9 mouse cellular contexts compared by ENCODE assay signal in the genomic region with DNA sequence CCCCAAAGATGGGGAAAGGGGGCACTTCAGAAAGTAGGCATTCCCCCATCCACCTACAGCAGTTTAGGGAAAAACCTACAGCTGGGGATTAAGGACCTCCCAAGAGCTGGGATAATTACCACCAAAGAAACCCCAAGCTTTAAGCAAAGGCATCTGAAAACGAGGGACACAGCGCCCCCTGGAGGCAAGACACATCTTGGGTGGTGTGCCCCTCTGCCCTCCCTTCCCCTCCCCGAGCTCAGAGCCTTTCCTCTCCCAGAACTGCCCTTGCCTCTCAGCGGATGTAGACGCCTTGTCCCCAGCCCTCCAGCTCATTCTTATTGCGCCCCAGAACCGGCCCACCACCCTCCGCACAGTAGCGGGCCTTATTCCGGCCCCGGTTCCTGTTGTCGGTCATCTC. TPM values are rescaled to one million over a fixed set of nuclear protein-coding genes. Genes with fewer than 3 reads are reported as not detected.
A peak's percentile ranks its signal among the peaks of the same experiment; 100 is the strongest.
DNase-seq lines count a peak whose midpoint lies in the region; ATAC-seq and TF ChIP-seq lines count a peak whose summit lies in the region.
"Had no signal": no experiment of that assay in that cellular context is flagged by ENCODE, and none has a peak within 500 bp of the region (broad histone marks: within the 10 kb centered on the region; RNA-seq: fewer than 3 reads in every experiment).

No protein-coding gene starts in this region.

- H3K36me3 ChIP-seq in forebrain, embryonic 10.5 days (replicated peaks), result peaks cover 24% of the 10 kb centered on the region
- H3K36me3 ChIP-seq in hindbrain, embryonic 12.5 days, result peaks cover 25% of the 10 kb centered on the region
- no peaks in the 10 kb centered on the region for H3K36me3 ChIP-seq in liver, adult 2 months (ENCODE audit: control insufficient read depth, insufficient read depth, low read length)

- no peak overlapping the region for H3K9ac ChIP-seq in hindbrain, embryonic 12.5 days
- H3K9ac ChIP-seq in liver, adult 2 months (ENCODE audit: low read depth, low read length), result no peak overlapping the region

- H3K9me3 ChIP-seq in forebrain, embryonic 10.5 days, result no peaks in the 10 kb centered on the region
- H3K9me3 ChIP-seq in hindbrain, embryonic 12.5 days (replicated peaks), result no peaks in the 10 kb centered on the region

- 0 out of 2 replicates have a peak overlapping the region, but pooled peaks have one; percentile 2 for H3K4me2 ChIP-seq in hindbrain, embryonic 12.5 days (replicated peaks)

- 0 out of 2 replicates have a peak, but pooled peaks have one; percentile 11 for ATAC-seq in hindbrain, embryonic 12.5 days (ENCODE audit: low FRiP score)

- DNase-seq in layer of hippocampus, postnatal 14 days (ENCODE audit: low spot score in 2 of 2), result peak; percentile 74 to 77
- DNase-seq in layer of hippocampus, adult 8-10 months (ENCODE audit: low spot score in 2 of 2), result no peak
- DNase-seq in brain, adult 2 months (ENCODE audit: low read depth, low spot score), result peak; percentile 88
- DNase-seq in forebrain, embryonic 10.5 days (ENCODE audit: extremely low spot score, low spot score), result peak; percentile 85
- DNase-seq in liver, adult 2 months (ENCODE audit: extremely low read depth, low read depth, low spot score), result peak; percentile 31
- peak; percentile 82 to 89 for DNase-seq in natural killer cell, adult 2 months (ENCODE audit: low spot score in 2 of 2)
- peak; percentile 77 for DNase-seq in testis, postnatal 14 days (ENCODE audit: low spot score)

- H3K4me1 ChIP-seq in forebrain, embryonic 10.5 days, result peaks cover 49% of the 10 kb centered on the region
- peaks cover 30% of the 10 kb centered on the region for H3K4me1 ChIP-seq in hindbrain, embryonic 12.5 days
- no peaks in the 10 kb centered on the region for H3K4me1 ChIP-seq in liver, adult 2 months (ENCODE audit: control insufficient read depth, insufficient read depth, low read length)

- H3K27me3 ChIP-seq in forebrain, embryonic 10.5 days (ENCODE audit: poor library complexity, severe bottlenecking), result peaks cover 85% of the 10 kb centered on the region
- H3K27me3 ChIP-seq in hindbrain, embryonic 12.5 days, result peaks cover 21% of the 10 kb centered on the region
- H3K27me3 ChIP-seq in liver, adult 2 months (ENCODE audit: control insufficient read depth, insufficient read depth, low read length), result no peaks in the 10 kb centered on the region

- no peaks in the 10 kb centered on the region for H3K79me2 ChIP-seq in liver, adult 2 months (ENCODE audit: control insufficient read depth, insufficient read depth, low read length)

- H3K27ac ChIP-seq in forebrain, embryonic 10.5 days, result peak overlapping the region; percentile 45; the same call in 1 of the 2 replicates
- H3K27ac ChIP-seq in hindbrain, embryonic 12.5 days, result no peak overlapping the region
- H3K27ac ChIP-seq in liver, adult 2 months (replicated peaks; ENCODE audit: insufficient read depth, low read depth, low read length), result no peak overlapping the region

- peak overlapping the region; percentile 40 for H3K4me3 ChIP-seq in forebrain, embryonic 10.5 days
- H3K4me3 ChIP-seq in hindbrain, embryonic 12.5 days, result no peak overlapping the region
- no peak overlapping the region for H3K4me3 ChIP-seq in liver, adult 2 months (ENCODE audit: insufficient read depth, low read depth, low read length)
- H3K4me3 ChIP-seq: erythroblast, embryonic 14.5 days had no signal

- WGBS in forebrain, embryonic 10.5 days, result 7% methylated on average over 12 of the region's 12 CpGs
- 12% methylated on average over 12 of the region's 12 CpGs for WGBS in hindbrain, embryonic 12.5 days
- WGBS in liver, adult 2 months, result 26% methylated on average over 12 of the region's 12 CpGs

- peak; percentile 92 for TF ChIP-seq CTCF in liver, adult 2 months (IDR thresholded peaks at IDR 0.05; ENCODE audit: low read depth, low read length)

- no peak for TF ChIP-seq POLR2A in liver, adult 2 months (IDR thresholded peaks at IDR 0.05; ENCODE audit: extremely low read depth, insufficient read depth, low read length)

RNA-seq across cellular contexts. Expression of a gene that starts 6.6 kb away (rescaled TPM):
- total RNA-seq in layer of hippocampus, postnatal 14 days (2021), result 1 to 10 TPM; 1.5 to 1.6 TPM
- 1 to 10 TPM in 3 of 4 experiments, under 1 TPM in 1; 0.59 to 1.5 (median 1.3) TPM for total RNA-seq in layer of hippocampus, adult 8-10 months (2022)
- polyA plus RNA-seq in forebrain, embryonic 10.5 days (2016; fragmentation: Nextera tagmentation; extraction: Ambion mirVana), result 15.2 and 17.6 TPM in 2 replicates
- polyA plus RNA-seq in hindbrain, embryonic 12.5 days (2016; fragmentation: Nextera tagmentation; extraction: Ambion mirVana), result 5.7 and 7.0 TPM in 2 replicates
- 0.20 and 0.37 TPM in 2 replicates for total RNA-seq in liver, adult 2 months (2014; rRNA removed)
- polyA plus RNA-seq in liver, adult 2 months (2012; rRNA removed), result 0.44 and 0.55 TPM in 2 replicates
- polyA plus RNA-seq: erythroblast, embryonic 14.5 days had no signal

RNA-seq across cellular contexts. Expression of a gene that starts 16.4 kb away (rescaled TPM):
- 1 to 10 TPM; 7.9 to 9.6 TPM for total RNA-seq in layer of hippocampus, postnatal 14 days (2021)
- total RNA-seq in layer of hippocampus, adult 8-10 months (2022), result 10 to 100 TPM; 18.0 to 21.1 (median 19.8) TPM
- 0.11 and 0.16 TPM in 2 replicates for polyA plus RNA-seq in forebrain, embryonic 10.5 days (2016; fragmentation: Nextera tagmentation; extraction: Ambion mirVana)
- polyA plus RNA-seq in hindbrain, embryonic 12.5 days (2016; fragmentation: Nextera tagmentation; extraction: Ambion mirVana), result 0.13 and 0.26 TPM in 2 replicates
- total RNA-seq in liver, adult 2 months (2014; rRNA removed), result 0.28 and 0.47 TPM in 2 replicates
- polyA plus RNA-seq in liver, adult 2 months (2012; rRNA removed), result 0.58 and 1.2 TPM in 2 replicates

RNA-seq across cellular contexts. Expression of a gene that starts 20.2 kb away (rescaled TPM):
- total RNA-seq in layer of hippocampus, postnatal 14 days (2021), result 100 to 1,000 TPM; 128 to 131 TPM
- 100 to 1,000 TPM; 123 to 145 (median 134) TPM for total RNA-seq in layer of hippocampus, adult 8-10 months (2022)
- 5.3 and 6.0 TPM in 2 replicates for polyA plus RNA-seq in forebrain, embryonic 10.5 days (2016; fragmentation: Nextera tagmentation; extraction: Ambion mirVana)
- 39.6 and 43.5 TPM in 2 replicates for polyA plus RNA-seq in hindbrain, embryonic 12.5 days (2016; fragmentation: Nextera tagmentation; extraction: Ambion mirVana)
- 0.37 and 0.54 TPM in 2 replicates for total RNA-seq in liver, adult 2 months (2014; rRNA removed)
- 0.81 and 0.84 TPM in 2 replicates for polyA plus RNA-seq in liver, adult 2 months (2012; rRNA removed)

RNA-seq across cellular contexts. Expression of a gene that starts 23.9 kb away (rescaled TPM):
- 100 to 1,000 TPM; 532 to 602 TPM for total RNA-seq in layer of hippocampus, postnatal 14 days (2021)
- total RNA-seq in layer of hippocampus, adult 8-10 months (2022), result 100 to 1,000 TPM; 520 to 711 (median 600) TPM
- polyA plus RNA-seq in forebrain, embryonic 10.5 days (2016; fragmentation: Nextera tagmentation; extraction: Ambion mirVana), result 1,192 and 1,195 TPM in 2 replicates
- polyA plus RNA-seq in hindbrain, embryonic 12.5 days (2016; fragmentation: Nextera tagmentation; extraction: Ambion mirVana), result 675 and 726 TPM in 2 replicates
- 606 and 614 TPM in 2 replicates for total RNA-seq in liver, adult 2 months (2014; rRNA removed)
- 224 and 235 TPM in 2 replicates for polyA plus RNA-seq in liver, adult 2 months (2012; rRNA removed)

RNA-seq across cellular contexts. Expression of a gene that starts 50.6 kb away (rescaled TPM):
- total RNA-seq in layer of hippocampus, postnatal 14 days (2021), result 10 to 100 TPM; 27.2 to 31.0 TPM
- total RNA-seq in layer of hippocampus, adult 8-10 months (2022), result 10 to 100 TPM; 47.7 to 56.4 (median 52.4) TPM
- 0.32 and 0.42 TPM in 2 replicates for polyA plus RNA-seq in forebrain, embryonic 10.5 days (2016; fragmentation: Nextera tagmentation; extraction: Ambion mirVana)
- 2.1 and 2.2 TPM in 2 replicates for polyA plus RNA-seq in hindbrain, embryonic 12.5 days (2016; fragmentation: Nextera tagmentation; extraction: Ambion mirVana)
- not detected in 2 replicates for total RNA-seq in liver, adult 2 months (2014; rRNA removed)
- 0.02 TPM in 1 of 2 replicates, not detected in the other for polyA plus RNA-seq in liver, adult 2 months (2012; rRNA removed)
- polyA plus RNA-seq: erythroblast, embryonic 14.5 days had no signal

Comparison
In these comparisons a context has a peak if more than half of its experiments do, and no peak if none do; other contexts are left out.
1. DNase-seq: peak in layer of hippocampus, postnatal 14 days (2 of 2), brain, adult 2 months (single experiment), forebrain, embryonic 10.5 days (single experiment), liver, adult 2 months (single experiment), natural killer cell, adult 2 months (2 of 2) and testis, postnatal 14 days (single experiment); none in layer of hippocampus, adult 8-10 months (0 of 2).
2. RNA of a gene that starts 20.2 kb away (total RNA-seq): 123 to 145 TPM in layer of hippocampus, adult 8-10 months and 128 to 131 TPM in layer of hippocampus, postnatal 14 days; 0.37 to 0.54 TPM in liver, adult 2 months; every median in the first group is over 10 times any median in the second.